In the genomic region with DNA sequence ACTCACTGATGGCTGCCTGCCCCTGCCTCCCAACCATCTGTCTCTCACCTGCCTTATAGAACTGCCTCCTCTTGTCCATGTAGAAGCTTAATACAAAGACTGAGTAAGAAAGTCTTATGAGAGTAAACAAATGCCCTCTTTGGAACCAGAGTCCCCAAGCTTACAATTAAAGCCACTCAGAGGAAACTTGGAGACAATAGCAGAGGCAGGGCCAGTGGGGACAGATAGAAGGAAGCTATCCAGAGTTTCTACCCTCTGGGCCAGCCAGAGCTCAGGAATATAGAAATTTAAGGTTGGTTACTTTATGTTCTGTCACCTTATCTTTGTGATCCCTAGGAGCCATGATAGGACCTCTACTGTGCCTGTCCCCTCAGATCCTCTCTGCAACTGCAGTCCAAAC, we compare ENCODE assay signal across 27 mouse cellular contexts. TPM values are rescaled to one million over a fixed set of nuclear protein-coding genes. Genes with fewer than 3 reads are reported as not detected.
"Had no signal": no experiment of that assay in that cellular context is flagged by ENCODE, and none has a peak within 500 bp of the region (broad histone marks: within the 10 kb centered on the region; RNA-seq: fewer than 3 reads in every experiment).

A gene (minus strand): TSS at position 101 of the 400 bp plus-strand sequence.

- H3K27me3 ChIP-seq: lung, embryonic 15.5 days; megakaryocyte, embryonic 14.5 days; midbrain, embryonic 13.5 days; midbrain, embryonic 15.5 days; neural tube, embryonic 12.5 days had no signal

- H3K4me1 ChIP-seq: lung, embryonic 15.5 days; midbrain, embryonic 13.5 days; midbrain, embryonic 15.5 days; neural tube, embryonic 12.5 days had no signal

- H3K4me3 ChIP-seq: lung, embryonic 15.5 days; megakaryocyte, embryonic 14.5 days; midbrain, embryonic 13.5 days; midbrain, embryonic 15.5 days; neural tube, embryonic 12.5 days had no signal

- DNase-seq: liver, postnatal 0 days; lung, adult 2 months; lung, postnatal 14 days; lung, postnatal 36 days; retina, postnatal 1 day; right cerebral cortex, adult 18-20 months; right cerebral cortex, postnatal 25 days; right cerebral cortex, postnatal 4 days; spleen, adult 18-20 months; thymus, adult 18-20 months; thymus, postnatal 14 days; thymus, postnatal 36 days had no signal

- H3K9ac ChIP-seq: liver, postnatal 0 days; lung, embryonic 15.5 days; midbrain, embryonic 13.5 days; midbrain, embryonic 15.5 days; neural tube, embryonic 12.5 days had no signal

- H3K4me2 ChIP-seq: lung, embryonic 15.5 days; midbrain, embryonic 11.5 days; midbrain, embryonic 13.5 days; midbrain, embryonic 15.5 days; neural tube, embryonic 12.5 days had no signal

- H3K9me3 ChIP-seq: lung, embryonic 15.5 days; megakaryocyte, embryonic 14.5 days; midbrain, embryonic 13.5 days; midbrain, embryonic 15.5 days; neural tube, embryonic 12.5 days had no signal

- H3K36me3 ChIP-seq: lung, embryonic 15.5 days; midbrain, embryonic 13.5 days; midbrain, embryonic 15.5 days; neural tube, embryonic 12.5 days had no signal

- H3K27ac ChIP-seq: lung, embryonic 15.5 days; macrophage; midbrain, embryonic 13.5 days; midbrain, embryonic 15.5 days; neural tube, embryonic 12.5 days had no signal

- ATAC-seq: liver, postnatal 0 days; lung, postnatal 0 days; midbrain, embryonic 13.5 days; midbrain, embryonic 15.5 days had no signal

RNA-seq across cellular contexts. Expression of the gene that starts here (rescaled TPM):
- total RNA-seq: megakaryocyte progenitor cell, adult 5-6 weeks; midbrain, postnatal 0 days; monocyte, adult 5-6 weeks; neutrophil, adult 5-6 weeks had no signal
- polyA plus RNA-seq: liver, postnatal 0 days; lung, embryonic 15.5 days; lung, postnatal 0 days; macrophage; midbrain, embryonic 11.5 days; midbrain, embryonic 13.5 days; midbrain, embryonic 15.5 days; midbrain, postnatal 0 days; neural tube, embryonic 12.5 days; neural tube, embryonic 14.5 days; small intestine, adult 2 months; stomach, embryonic 14.5 days had no signal
